Mouse (Mus musculus) ovary, adult 10 weeks (tissue): ENCODE results near the gene Zfp760. TPM values are rescaled to one million over a fixed set of nuclear protein-coding genes. Genes with fewer than 3 reads are reported as not detected.

ENCODE experiments used
- polyA plus RNA-seq: library from polyadenylated mRNA; stranded (reverse); fragments of 350-450 nt; fragmentation: Illumina TruSeq; extraction: RNeasy Lipid Tissue Mini Kit (QIAGEN cat#74804); gene quantifications from one replicate; pipeline ENCODE4 v1.2.3, GENCODE M21; 2014

Zfp760 gene
- 45.1 TPM for polyA plus RNA-seq

GRCm38 (mm10) chr17:21707343-21707996 is at the start of gene Zfp760:
Gene Zfp760 (plus strand): TSS chr17:21707741.

GRCm38 (mm10) chr17:21691560-21691959 is 16.0 kb upstream of the Zfp760 start, which contains the start of gene Gm10226:
Gene Gm10226 (plus strand): TSS chr17:21691860.

DNA sequence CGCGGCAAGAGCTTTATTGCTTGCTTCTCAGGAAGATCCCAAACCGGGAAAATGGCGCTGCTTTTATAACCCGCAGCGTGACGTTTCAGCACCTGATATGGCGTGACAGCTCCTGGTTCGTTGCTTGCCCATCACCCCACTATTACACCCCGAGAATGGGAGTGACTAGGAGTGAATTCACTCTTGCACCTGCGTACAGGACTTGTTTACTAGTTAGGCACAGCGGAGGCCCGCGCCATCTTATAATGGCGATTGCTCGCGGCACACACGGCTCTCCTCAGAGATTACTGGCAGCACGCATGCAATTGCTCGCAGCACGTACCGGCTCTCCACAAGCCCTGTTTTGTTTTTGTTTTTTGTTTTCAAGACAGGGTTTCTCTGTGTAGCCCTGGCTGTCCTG is 23.0 kb downstream of the Zfp760 start, which contains the start of gene Zfp229:
TSS of gene Zfp229 (plus strand) at position 301 of the 400 bp plus-strand sequence.

Other genes starting within 250 kb of the Zfp760 start
- 57.2 TPM for gene Zfp53, start 218.7 kb upstream of the Zfp760 start, polyA plus RNA-seq
- gene Zfp52, start 172.2 kb upstream of the Zfp760 start, polyA plus RNA-seq, result 124 TPM
- 30.2 TPM for gene Zfp948, start 140.7 kb upstream of the Zfp760 start, polyA plus RNA-seq
- gene Zfp983, start 57.1 kb upstream of the Zfp760 start, polyA plus RNA-seq, result 35.0 TPM
- 56.9 TPM for gene Gm10226, start 15.9 kb upstream of the Zfp760 start, polyA plus RNA-seq
- gene Zfp229, start 23.1 kb downstream of the Zfp760 start, polyA plus RNA-seq, result 56.4 TPM
- gene Zfp820, start 138.0 kb downstream of the Zfp760 start, polyA plus RNA-seq, result 30.4 TPM
- 40.2 TPM for gene Zfp995, start 202.2 kb downstream of the Zfp760 start, polyA plus RNA-seq